Mouse (Mus musculus): ENCODE results near the gene Cblc. TPM values are rescaled to one million over a fixed set of nuclear protein-coding genes. Genes with fewer than 3 reads are reported as not detected.

Cblc gene
- polyA plus RNA-seq (2011; ENCODE audit: insufficient read length, low read depth, missing spikeins), result not detected in 2 replicates

DNA sequence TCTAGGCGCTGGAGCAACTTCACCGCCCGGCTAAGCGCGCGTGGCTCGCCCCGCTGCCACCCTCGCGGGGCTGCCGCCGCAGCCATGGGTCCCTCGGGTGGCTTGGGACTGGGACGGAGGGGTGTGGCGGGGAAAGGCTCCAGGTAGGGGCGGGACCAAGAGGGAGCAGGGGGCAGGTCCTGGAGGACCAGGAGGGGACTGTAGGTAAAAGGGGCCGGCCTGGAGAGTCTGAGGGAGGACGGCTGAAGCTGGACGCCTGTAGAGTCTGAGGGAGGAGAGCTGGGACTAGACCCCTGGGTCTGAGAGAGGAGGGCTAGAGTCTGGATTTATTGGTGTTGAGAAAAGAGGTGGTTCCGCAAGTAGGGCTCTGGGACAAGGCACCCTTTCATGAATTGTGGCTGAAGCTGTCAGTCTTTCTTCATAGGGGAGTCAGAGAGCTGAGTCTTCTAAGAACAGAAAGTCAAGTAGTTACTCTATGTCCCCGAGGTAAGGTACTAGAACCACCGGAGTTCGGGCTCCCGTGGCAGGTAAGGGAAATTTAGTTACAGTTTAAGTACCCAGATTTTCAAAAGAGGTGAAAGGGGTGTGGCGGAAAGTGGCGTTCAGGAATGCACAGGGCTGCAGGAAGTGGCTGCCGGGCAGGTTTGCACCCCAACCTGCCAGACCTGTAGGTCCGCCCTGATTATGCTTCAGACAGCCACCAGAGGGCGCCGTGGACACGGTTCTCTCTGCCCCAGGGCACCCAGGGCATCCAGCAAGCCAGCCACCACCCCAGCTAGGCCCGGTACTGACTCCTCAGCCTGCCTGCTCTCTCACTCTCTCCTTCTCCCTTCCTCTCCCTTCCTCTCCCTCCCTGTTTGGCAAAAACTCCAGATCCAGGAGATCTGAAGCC, at the start of gene Cblc:
TSS of gene Cblc (minus strand) at position 113 of the 892 bp plus-strand sequence.
- Histone ChIP-seq H3K27ac (ENCODE audit: insufficient read depth, low read length) (no peak within 1 kb of the TSS), H3K4me1 (ENCODE audit: control insufficient read depth, insufficient read depth, low read length) (no peaks in the 10 kb centered on the region; the same call in 1 of the 2 replicates), H3K4me3 (ENCODE audit: insufficient read depth, low read length) (no peak within 1 kb of the TSS)
- TF ChIP-seq CTCF (IDR thresholded peaks at IDR 0.05; ENCODE audit: borderline replicate concordance, insufficient read depth, low read length) (peak; percentile 79), POLR2A (IDR thresholded peaks at IDR 0.05; ENCODE audit: low read depth, low read length) (no peak)

DNA sequence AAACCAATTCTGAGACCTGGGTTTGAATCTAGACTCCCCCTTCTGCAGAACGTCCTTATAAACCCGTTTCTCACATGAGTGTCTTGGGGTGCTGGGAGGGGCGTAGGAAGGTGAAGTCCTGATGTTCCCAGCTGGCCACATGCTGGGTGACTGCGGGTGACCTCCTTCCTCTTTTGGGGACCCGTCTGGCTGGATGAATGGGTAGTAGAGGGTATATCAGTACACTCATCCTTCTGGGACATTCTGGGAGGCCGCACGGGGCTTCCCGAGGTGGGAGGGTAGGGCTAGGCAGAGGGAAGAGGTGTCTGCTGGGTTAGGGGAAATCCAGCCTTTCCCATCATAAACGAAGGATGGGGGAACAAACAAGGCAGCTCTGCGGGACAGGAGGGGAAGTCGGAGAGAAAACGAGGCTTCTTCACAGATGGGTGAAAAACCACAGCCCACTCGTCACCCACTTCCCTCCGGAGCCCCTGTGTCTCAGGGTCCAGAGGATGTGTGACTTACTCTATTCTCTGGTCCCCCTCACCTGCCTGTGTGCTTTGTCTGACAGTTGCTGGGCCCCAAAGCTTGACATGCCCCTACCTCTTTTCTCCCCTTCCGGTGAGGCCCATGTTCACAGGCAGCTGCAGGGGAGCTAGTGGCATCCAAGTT, 48.0 kb upstream of the Cblc start:
- Histone ChIP-seq H3K27ac (ENCODE audit: insufficient read depth, low read length) (no peak overlapping the region), H3K4me1 (ENCODE audit: control insufficient read depth, insufficient read depth, low read length) (no peaks in the 10 kb centered on the region), H3K4me3 (ENCODE audit: insufficient read depth, low read length) (no peak overlapping the region)
- TF ChIP-seq CTCF (IDR thresholded peaks at IDR 0.05; ENCODE audit: borderline replicate concordance, insufficient read depth, low read length) (no peak), POLR2A (IDR thresholded peaks at IDR 0.05; ENCODE audit: low read depth, low read length) (no peak)

- Histone ChIP-seq H3K4me3 (ENCODE audit: insufficient read depth, low read length) (no peak overlapping the region), H3K27ac (ENCODE audit: insufficient read depth, low read length) (no peak overlapping the region), H3K4me1 (ENCODE audit: control insufficient read depth, insufficient read depth, low read length) (no peaks in the 10 kb centered on the region)
- TF ChIP-seq POLR2A (IDR thresholded peaks at IDR 0.05; ENCODE audit: low read depth, low read length) (no peak), CTCF (IDR thresholded peaks at IDR 0.05; ENCODE audit: borderline replicate concordance, insufficient read depth, low read length) (peak; percentile 56; the same call in 1 of the 2 replicates)
These were observed 47.0 kb upstream of the Cblc start for GRCm38 (mm10) chr7:19843561-19843960.

GRCm38 (mm10) chr7:19842885-19843504, 46.4 kb upstream of the Cblc start:
- H3K27ac ChIP-seq (ENCODE audit: insufficient read depth, low read length), result no peak overlapping the region
- H3K4me1 ChIP-seq (ENCODE audit: control insufficient read depth, insufficient read depth, low read length), result no peaks in the 10 kb centered on the region
- H3K4me3 ChIP-seq (ENCODE audit: insufficient read depth, low read length), result no peak overlapping the region
- TF ChIP-seq CTCF (IDR thresholded peaks at IDR 0.05; ENCODE audit: borderline replicate concordance, insufficient read depth, low read length) (no peak), POLR2A (IDR thresholded peaks at IDR 0.05; ENCODE audit: low read depth, low read length) (no peak)

GRCm38 (mm10) chr7:19841686-19842413, 45.2 kb upstream of the Cblc start:
- Histone ChIP-seq H3K4me1 (ENCODE audit: control insufficient read depth, insufficient read depth, low read length) (no peaks in the 10 kb centered on the region), H3K27ac (ENCODE audit: insufficient read depth, low read length) (no peak overlapping the region), H3K4me3 (ENCODE audit: insufficient read depth, low read length) (no peak overlapping the region)
- TF ChIP-seq POLR2A (IDR thresholded peaks at IDR 0.05; ENCODE audit: low read depth, low read length) (no peak), CTCF (IDR thresholded peaks at IDR 0.05; ENCODE audit: borderline replicate concordance, insufficient read depth, low read length) (no peak)

DNA sequence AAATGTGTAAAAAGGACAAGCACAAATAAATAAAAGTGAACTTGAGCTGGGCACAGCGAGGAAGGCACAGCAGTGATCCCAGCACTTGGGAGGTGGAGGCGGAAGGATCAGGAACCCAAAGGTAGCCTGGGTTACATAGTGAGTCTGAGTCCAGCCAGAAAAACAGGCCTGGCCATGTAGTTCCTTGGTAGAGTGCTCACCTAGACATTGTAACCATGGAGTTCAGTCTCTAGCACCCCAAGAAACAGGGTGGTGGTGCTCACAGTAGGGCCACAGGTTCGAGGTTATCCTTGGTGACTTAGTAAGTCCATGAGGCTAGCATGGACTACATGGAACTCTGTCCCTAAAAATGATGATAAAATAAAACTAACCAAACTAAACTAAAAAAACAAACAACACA, 44.3 kb upstream of the Cblc start:
- Histone ChIP-seq H3K4me3 (ENCODE audit: insufficient read depth, low read length) (no peak overlapping the region), H3K4me1 (ENCODE audit: control insufficient read depth, insufficient read depth, low read length) (no peaks in the 10 kb centered on the region), H3K27ac (ENCODE audit: insufficient read depth, low read length) (no peak overlapping the region)
- TF ChIP-seq CTCF (IDR thresholded peaks at IDR 0.05; ENCODE audit: borderline replicate concordance, insufficient read depth, low read length) (no peak), POLR2A (IDR thresholded peaks at IDR 0.05; ENCODE audit: low read depth, low read length) (no peak)

GRCm38 (mm10) chr7:19840371-19840770, 43.8 kb upstream of the Cblc start:
- TF ChIP-seq CTCF (IDR thresholded peaks at IDR 0.05; ENCODE audit: borderline replicate concordance, insufficient read depth, low read length) (no peak), POLR2A (IDR thresholded peaks at IDR 0.05; ENCODE audit: low read depth, low read length) (no peak)

GRCm38 (mm10) chr7:19836843-19837242, 40.2 kb upstream of the Cblc start:
- Histone ChIP-seq H3K4me3 (ENCODE audit: insufficient read depth, low read length) (no peak overlapping the region), H3K4me1 (ENCODE audit: control insufficient read depth, insufficient read depth, low read length) (no peaks in the 10 kb centered on the region), H3K27ac (ENCODE audit: insufficient read depth, low read length) (no peak overlapping the region)
- TF ChIP-seq POLR2A (IDR thresholded peaks at IDR 0.05; ENCODE audit: low read depth, low read length) (no peak), CTCF (IDR thresholded peaks at IDR 0.05; ENCODE audit: borderline replicate concordance, insufficient read depth, low read length) (no peak)

More at GRCm38 (mm10) chr7:19840371-19840770, 43.8 kb upstream of the Cblc start:
- no peak overlapping the region for H3K27ac ChIP-seq (ENCODE audit: insufficient read depth, low read length)
- H3K4me1 ChIP-seq (ENCODE audit: control insufficient read depth, insufficient read depth, low read length), result no peaks in the 10 kb centered on the region
- no peak overlapping the region for H3K4me3 ChIP-seq (ENCODE audit: insufficient read depth, low read length)

GRCm38 (mm10) chr7:19834055-19834454, 37.4 kb upstream of the Cblc start:
- TF ChIP-seq CTCF (IDR thresholded peaks at IDR 0.05; ENCODE audit: borderline replicate concordance, insufficient read depth, low read length), result no peak
- TF ChIP-seq POLR2A (IDR thresholded peaks at IDR 0.05; ENCODE audit: low read depth, low read length), result no peak
- no peak overlapping the region for H3K4me3 ChIP-seq (ENCODE audit: insufficient read depth, low read length)

More at GRCm38 (mm10) chr7:19834055-19834454, 37.4 kb upstream of the Cblc start:
- Histone ChIP-seq H3K27ac (ENCODE audit: insufficient read depth, low read length) (no peak overlapping the region), H3K4me1 (ENCODE audit: control insufficient read depth, insufficient read depth, low read length) (peaks cover 9% of the 10 kb centered on the region)

Data from embryonic fibroblast, embryonic 13.5 days (primary cell).